Mouse (Mus musculus): ENCODE data around the gene 1700015F17Rik.

Gene 1700015F17Rik

DNA sequence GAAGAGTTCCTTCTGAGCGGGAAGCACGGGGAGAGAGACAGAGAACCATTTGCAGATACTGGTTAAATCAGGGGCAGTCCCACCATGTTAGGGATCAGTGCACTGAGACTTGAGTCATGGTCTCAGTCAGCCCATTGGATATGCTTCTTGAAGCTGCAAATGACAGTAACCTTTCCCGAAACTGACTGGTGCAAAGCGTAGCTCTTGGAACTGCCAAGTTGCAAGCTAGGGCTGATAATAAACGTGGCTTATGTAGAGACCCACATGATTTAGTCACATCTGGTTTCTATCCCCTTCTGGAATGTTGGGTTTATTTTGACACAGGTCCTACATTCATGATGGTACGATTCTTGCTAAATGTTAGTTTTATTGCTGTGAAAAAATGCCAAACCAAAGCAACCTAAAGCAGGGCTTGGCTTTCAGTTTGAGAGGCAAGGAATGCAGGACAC, 55.2 kb downstream of the 1700015F17Rik start:
- no peak for DNase-seq (ENCODE audit: low spot score)

DNA sequence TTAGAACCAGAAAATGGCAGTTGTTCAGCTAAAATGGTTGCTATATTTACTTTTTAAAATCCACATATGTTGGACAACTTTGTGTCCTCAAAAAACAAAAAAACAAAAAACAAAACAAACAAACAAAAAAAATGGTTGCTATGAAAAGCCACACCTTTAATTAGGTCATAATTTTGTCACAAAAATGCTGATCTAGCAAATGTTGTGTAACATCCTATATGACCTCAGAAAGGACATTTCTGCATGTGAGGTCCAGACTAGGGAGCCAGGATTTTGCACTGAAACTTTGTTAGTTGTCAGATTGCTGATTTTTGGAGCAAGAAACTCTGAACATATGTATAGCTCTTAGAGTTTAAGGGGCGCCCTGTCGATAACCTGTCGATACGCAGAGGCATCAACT, 55.9 kb downstream of the 1700015F17Rik start:
- DNase-seq (ENCODE audit: low spot score), result no peak

DNA sequence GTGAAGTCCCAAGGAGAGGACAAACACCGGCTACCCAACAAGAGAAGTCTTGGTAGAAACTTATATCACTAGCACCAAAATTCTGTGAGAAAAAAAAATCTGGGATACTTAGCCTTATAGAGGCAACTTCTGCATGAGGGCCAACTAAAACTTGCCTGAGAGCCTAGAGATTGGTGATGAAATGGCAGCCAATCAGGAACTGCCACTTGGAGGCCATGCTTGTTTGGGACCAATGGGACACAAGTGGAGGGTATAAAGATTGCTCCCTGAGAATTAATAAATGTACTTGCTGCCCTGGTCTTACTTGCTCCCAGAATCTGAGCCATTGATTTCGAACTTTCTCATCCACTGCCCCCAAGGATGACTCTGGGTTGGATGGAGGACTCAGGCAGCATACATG, 57.5 kb downstream of the 1700015F17Rik start:
- no peak for DNase-seq (ENCODE audit: low spot score)

DNA sequence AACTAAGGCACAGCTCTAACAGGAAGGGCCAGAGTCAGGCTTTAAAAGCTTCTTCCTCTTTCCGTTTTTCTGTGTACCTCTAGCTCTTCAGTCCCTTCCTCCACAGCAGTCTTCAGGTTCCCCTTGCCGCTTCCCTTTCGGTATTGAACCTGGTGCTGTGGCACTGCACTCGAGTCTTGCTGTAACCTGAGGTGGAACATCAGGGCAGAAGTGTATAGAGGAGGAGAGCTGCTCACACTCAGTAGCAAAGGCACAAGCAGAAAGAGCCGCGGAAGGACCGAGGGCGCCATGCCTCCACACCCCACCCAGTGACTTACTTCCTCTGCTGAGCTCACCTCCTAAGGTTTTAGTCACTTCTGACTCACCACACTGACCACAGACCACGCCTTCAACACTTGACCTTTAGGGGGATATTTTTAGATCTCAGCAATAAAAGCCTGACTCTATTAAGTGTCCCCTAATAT, 58.9 kb downstream of the 1700015F17Rik start, which contains the start of gene Cdk14:
Gene Cdk14, minus strand, starts transcription at position 321 of the 464 bp plus-strand sequence.
- DNase-seq (ENCODE audit: low spot score), result no peak

DNA sequence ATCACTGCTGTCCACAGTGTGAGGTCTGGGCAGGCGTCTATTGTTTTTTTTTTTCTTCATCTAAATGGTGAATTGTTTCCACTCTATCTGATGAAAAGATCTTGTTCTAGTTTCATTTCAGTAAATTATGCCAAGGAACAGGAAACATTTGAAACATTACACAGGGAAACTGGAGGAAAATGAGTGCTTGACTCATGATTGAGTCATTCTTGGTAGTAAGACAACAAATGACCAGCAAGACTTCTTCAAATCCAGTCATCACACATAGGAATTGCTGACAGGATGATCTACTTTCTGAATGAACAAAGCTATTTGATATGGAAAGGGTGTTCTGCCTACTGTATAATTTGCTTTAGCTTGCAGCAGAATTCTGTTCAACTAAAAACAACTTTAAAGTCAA, 59.7 kb downstream of the 1700015F17Rik start:
- no peak for DNase-seq (ENCODE audit: low spot score)

DNA sequence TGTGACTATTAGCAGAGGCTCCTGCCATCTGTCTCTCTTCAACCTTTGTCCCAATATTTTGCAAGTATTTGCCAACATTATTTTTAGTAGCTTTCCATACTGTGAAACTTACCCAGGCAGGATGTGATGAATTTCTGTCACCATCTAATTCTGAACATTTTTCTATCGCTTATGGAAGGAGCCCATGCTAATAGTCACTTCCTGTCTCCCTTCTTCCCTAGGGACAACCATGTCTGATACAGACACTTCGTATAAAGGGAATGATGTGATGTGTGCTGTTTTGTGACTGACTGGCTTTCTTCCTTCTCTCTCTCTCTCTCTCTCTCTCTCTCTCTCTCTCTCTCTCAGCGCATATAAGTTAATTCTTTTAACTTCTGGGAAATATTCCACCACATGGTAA, 64.1 kb downstream of the 1700015F17Rik start:
- no peak for DNase-seq (ENCODE audit: low spot score)

DNA sequence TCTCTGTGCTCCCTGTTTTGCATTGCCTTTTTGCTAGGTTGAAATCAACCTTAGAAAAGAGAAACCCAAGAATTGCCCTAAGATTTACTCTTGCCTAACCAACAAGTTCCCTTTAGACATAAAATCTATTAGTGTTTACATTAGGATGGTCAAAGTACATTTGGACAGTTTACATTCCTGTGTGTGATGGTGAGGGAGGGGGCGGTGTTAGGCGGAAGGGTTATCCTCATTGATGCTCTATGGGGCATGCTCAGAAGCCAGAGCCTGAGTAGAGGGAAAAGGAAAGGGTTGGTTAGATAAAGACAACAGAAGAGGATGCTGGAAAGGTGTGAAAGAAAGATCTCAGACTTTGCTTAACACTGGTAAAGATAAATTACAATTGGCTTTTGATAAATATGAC, 67.1 kb downstream of the 1700015F17Rik start:
- DNase-seq (ENCODE audit: low spot score), result no peak

DNA sequence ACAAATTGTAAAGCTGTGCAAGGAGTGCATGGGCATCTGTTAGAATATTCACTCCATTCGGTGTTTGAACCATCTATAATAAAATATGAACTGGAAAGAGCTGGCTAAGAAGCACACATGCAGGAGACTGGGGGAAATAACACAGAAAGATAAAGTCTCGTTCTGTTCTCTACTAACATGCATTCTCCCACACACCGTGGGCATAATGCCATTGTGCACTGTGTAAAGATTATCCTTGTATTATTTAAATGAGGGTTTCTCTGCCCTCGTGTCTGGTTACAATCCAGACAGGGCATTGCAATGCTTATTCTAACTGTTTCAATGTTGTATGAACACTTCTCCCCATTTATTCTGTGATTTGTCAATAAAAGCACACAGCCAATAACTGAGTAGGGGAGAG, 77.0 kb downstream of the 1700015F17Rik start:
- DNase-seq (ENCODE audit: low spot score), result no peak

DNA sequence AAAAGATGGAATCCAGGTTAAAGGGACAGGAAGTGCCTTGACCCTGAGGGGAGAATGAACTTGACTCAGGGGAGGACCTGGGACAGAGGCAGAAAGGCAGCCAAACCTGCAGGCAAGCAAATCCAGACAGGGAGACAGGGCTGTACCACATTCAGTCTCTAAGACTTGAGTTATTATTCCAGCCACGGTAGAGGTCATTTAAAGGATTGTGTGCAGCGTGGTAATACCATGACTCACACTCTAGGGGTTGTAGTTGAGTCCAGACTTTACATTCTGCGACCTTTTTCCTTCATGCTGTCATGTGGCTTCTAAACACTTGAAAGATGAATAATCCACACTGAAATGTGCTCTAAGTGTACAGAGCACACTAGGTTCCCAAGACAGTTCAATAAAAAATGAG, 86.2 kb downstream of the 1700015F17Rik start:
- no peak for DNase-seq (ENCODE audit: low spot score)
